Mouse (Mus musculus): ENCODE measurements around the gene 6030468B19Rik. TPM values are rescaled to one million over a fixed set of nuclear protein-coding genes. Genes with fewer than 3 reads are reported as not detected.
"Not testable (repeated sequence)": the region's sequence is repeated elsewhere in the genome, so short reads cannot be mapped to it uniquely, and the experiment has no call there.

Gene 6030468B19Rik
- polyA plus RNA-seq, 1 experiment from 2014 or later: not detected

DNA sequence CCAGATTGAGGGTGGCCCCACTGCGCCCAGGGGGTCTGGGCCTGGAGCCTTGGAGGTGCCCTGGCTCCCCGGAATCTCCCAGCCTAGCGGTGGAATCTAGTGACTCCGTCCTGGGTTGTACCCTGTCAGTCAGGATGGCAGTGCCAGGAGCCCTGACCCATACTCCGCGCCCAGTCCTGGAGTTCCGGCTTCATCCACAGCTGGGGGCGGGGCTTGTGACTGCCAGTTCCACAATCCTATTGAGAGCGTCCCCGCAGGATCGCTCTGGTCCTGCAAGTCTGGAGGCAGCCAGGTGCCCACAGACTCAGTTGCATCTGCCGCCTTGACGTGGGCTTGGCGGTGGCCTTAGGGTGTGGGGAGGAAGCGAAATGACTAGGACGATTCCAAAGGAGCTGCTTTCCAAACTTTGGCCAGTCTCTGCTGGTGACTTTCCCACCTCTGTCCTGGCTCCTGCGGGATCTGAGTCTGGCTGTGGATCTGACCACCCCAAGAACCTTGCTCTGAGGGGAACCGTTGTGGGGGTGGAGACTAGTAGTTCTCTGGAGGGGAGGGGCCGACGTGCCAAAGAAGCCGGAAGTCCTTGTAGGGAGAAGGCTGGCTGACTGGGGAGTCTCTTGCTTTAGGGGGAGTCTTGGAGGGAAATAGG, 13.1 kb downstream of the 6030468B19Rik start:
- H3K27ac ChIP-seq (replicated peaks): peak overlapping the region; percentile 24; the same call in 1 of the 2 replicates
- peak overlapping the region; percentile 61 for H3K9ac ChIP-seq (replicated peaks)
- H3K27me3 ChIP-seq: peaks cover 8% of the 10 kb centered on the region; the same call in 1 of the 2 replicates
- no peaks in the 10 kb centered on the region for H3K36me3 ChIP-seq
- peak overlapping the region; percentile 92 for H3K4me2 ChIP-seq (replicated peaks)
- peak overlapping the region; percentile 59 for H3K4me3 ChIP-seq
- H3K9me3 ChIP-seq: no peaks in the 10 kb centered on the region
- H3K4me1 ChIP-seq: peaks cover 21% of the 10 kb centered on the region
- under 1% methylated on average over 21 of the region's 21 CpGs for WGBS
- ATAC-seq (replicated peaks): peak; percentile 83

DNA sequence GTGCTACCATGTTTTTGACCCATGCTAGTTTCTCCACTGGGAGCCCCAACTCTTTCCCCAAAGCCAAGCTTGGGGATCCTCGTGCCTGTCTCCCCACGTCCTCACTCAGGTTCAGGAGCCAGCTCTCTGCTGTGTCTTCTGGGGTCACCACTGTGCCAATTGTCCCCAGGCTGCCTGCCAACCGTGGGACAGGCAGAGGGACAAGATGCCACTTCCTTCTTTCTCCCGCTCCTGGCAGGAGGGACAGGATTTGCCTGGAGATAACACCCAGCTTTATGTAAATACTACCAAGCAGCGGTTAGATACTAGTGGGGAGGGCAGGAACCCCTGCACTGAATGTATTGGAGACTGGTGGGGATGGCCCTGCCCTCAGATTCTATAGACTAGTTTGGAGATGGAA, 16.4 kb downstream of the 6030468B19Rik start:
- H3K4me3 ChIP-seq: no peak overlapping the region
- peaks cover 6% of the 10 kb centered on the region; the same call in 1 of the 2 replicates for H3K27me3 ChIP-seq
- no peak for ATAC-seq (replicated peaks)
- H3K4me2 ChIP-seq (replicated peaks): no peak overlapping the region
- H3K9ac ChIP-seq (replicated peaks): no peak overlapping the region
- peaks cover 21% of the 10 kb centered on the region for H3K4me1 ChIP-seq
- WGBS: 74% methylated on average over 5 of the region's 5 CpGs
- H3K36me3 ChIP-seq: peaks cover 3% of the 10 kb centered on the region; the same call in 1 of the 2 replicates
- no peaks in the 10 kb centered on the region for H3K9me3 ChIP-seq
- no peak overlapping the region for H3K27ac ChIP-seq (replicated peaks)

DNA sequence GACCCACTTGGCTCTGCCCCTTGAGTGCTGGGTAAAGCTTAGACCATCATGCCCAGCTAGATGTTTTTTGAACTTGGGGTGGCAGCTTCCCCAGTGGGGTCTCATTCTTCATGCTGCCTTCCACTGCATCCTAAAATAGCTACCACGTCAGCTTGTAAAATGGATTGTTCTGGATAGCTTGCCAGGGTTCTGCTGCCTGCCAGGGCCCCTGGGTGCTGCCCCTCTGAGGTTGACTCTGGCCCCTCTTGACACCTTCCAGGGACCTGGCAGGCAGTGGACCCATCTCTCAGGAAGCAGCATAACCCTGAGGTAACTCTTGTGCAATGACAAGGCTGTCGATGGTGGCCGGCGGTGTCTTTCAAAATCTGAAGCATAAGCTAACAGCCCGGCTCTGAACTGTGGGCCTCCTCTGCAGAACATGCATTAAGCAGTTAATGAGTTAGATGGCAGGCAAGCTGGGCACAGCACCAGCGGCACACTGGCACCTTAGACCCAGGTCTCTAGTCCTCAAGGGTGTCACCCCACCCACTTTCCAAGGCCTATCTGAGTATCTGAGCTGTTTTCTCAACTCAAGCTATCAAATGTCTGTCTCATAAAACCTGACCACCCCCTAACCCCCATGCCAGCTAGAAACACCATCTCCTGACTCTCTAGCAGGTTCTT, 17.4 kb downstream of the 6030468B19Rik start:
- H3K9me3 ChIP-seq: no peaks in the 10 kb centered on the region
- H3K27ac ChIP-seq (replicated peaks): no peak overlapping the region
- no peak overlapping the region for H3K4me2 ChIP-seq (replicated peaks)
- no peaks in the 10 kb centered on the region for H3K27me3 ChIP-seq
- H3K36me3 ChIP-seq: peaks cover 3% of the 10 kb centered on the region; the same call in 1 of the 2 replicates
- WGBS: 92% methylated on average over 6 of the region's 6 CpGs
- H3K4me3 ChIP-seq: no peak overlapping the region
- H3K9ac ChIP-seq (replicated peaks): no peak overlapping the region
- H3K4me1 ChIP-seq: peaks cover 17% of the 10 kb centered on the region
- ATAC-seq (replicated peaks): no peak

DNA sequence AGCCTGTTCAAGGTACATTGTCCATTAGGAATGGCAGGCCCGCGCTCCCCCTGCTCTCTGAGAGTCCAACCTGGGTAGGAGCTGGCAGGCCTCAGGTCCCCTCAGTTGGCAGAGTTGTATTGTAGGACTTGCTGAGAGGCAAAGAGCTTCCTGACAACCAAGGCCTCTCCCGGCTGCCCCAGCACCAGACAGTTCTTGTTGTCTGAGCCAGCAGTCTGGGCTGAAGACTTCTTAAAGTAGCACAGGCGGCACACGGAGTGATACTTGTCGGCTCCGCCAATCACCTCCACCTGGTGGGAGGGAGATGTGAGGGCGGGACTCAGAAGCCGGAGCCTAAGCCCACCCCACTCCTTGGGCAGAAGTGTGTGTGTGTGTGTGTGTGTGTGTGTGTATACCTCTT, 18.4 kb downstream of the 6030468B19Rik start:
- H3K36me3 ChIP-seq; H3K27me3 ChIP-seq; H3K4me2 ChIP-seq (replicated peaks); ATAC-seq (replicated peaks); H3K9ac ChIP-seq (replicated peaks); H3K9me3 ChIP-seq; H3K27ac ChIP-seq (replicated peaks); H3K4me3 ChIP-seq; H3K4me1 ChIP-seq: not testable (repeated sequence)
- 87% methylated on average over 9 of the region's 9 CpGs for WGBS

DNA sequence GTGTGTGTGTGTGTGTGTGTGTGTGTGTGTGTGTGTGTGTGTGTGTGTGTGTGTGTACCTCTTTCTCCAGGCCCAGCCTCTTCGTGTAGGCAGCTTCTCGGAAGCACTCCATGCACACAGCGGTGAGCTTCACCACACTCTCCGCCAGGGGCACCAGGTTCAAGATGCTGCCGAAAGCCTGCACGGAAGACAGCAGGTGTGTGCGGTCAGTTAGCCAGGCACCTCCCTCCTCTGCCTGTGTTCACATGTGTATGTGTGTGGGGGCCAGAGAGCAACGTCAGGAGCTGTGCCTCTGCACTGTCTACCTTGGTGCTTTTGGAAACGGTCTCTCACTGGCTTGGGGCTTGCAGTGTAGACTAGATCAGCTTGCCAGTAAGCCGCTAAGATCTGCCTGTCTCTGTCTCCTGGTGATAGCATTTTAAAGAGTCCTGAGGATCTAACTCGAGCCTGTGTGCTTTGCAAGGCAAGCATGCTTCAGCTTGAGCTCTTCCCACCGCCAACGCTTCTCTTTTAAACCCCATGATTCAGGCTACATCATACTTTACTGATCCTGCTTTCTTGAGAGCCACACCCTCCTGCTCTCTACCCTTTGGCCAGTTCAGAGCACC, 19.0 kb downstream of the 6030468B19Rik start:
- Histone ChIP-seq H3K27me3 (no peaks in the 10 kb centered on the region), H3K36me3 (peaks cover 3% of the 10 kb centered on the region; the same call in 1 of the 2 replicates), H3K9me3 (no peaks in the 10 kb centered on the region), H3K4me1 (peaks cover 5% of the 10 kb centered on the region; the same call in 1 of the 2 replicates), H3K27ac (replicated peaks) (no peak overlapping the region), H3K4me3 (no peak overlapping the region), H3K9ac (replicated peaks) (no peak overlapping the region), H3K4me2 (replicated peaks) (no peak overlapping the region)
- 90% methylated on average over 13 of the region's 13 CpGs for WGBS
- ATAC-seq (replicated peaks): no peak

DNA sequence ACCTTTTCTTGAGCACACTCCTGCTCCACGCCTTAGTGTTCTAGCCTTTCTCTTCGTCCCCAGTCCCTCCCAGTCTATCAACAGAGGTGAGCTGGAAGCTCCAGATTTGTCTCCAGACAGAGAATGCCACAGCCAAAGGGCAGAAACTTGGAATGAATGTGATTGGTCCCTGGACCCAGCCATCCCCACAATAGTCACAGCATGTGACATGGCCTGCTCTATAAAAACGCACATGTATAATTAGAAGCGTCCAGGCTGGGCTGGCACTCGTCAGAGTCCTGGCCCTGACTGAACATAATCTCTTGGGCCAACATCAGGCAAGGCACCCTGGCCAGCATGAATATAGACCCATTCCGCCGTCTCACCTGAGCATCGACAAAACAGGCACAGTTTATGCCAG, 21.6 kb downstream of the 6030468B19Rik start:
- no peak overlapping the region for H3K27ac ChIP-seq (replicated peaks)
- no peaks in the 10 kb centered on the region for H3K27me3 ChIP-seq
- no peak overlapping the region for H3K9ac ChIP-seq (replicated peaks)
- no peak overlapping the region for H3K4me3 ChIP-seq
- H3K36me3 ChIP-seq: peaks cover 3% of the 10 kb centered on the region; the same call in 1 of the 2 replicates
- ATAC-seq (replicated peaks): no peak
- H3K4me2 ChIP-seq (replicated peaks): no peak overlapping the region
- no peaks in the 10 kb centered on the region for H3K9me3 ChIP-seq
- 49% methylated on average over 8 of the region's 8 CpGs for WGBS
- H3K4me1 ChIP-seq: peaks cover 10% of the 10 kb centered on the region

DNA sequence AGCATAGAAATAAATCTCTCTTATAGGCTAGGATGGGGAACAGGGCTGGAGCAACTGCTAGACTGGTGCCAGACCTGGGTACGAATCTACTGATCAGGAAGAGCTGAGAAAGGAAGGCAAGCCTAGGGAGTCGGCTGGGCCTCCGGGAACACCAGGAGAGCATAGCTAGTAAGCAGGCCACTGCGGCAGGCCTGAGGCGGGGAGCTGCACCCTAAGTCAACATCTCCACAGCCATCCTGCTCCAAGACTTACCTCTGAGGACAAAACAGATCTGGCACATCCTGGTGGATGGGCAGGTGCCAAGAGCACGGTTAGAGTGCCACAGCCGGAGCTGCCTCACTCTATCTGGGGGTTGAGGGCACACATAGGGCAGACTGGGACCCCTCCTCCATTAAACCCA, 22.7 kb downstream of the 6030468B19Rik start:
- WGBS: 93% methylated on average over 7 of the region's 7 CpGs
- Histone ChIP-seq H3K36me3 (peaks cover 3% of the 10 kb centered on the region; the same call in 1 of the 2 replicates), H3K9me3 (no peaks in the 10 kb centered on the region), H3K4me1 (peaks cover 20% of the 10 kb centered on the region), H3K4me2 (replicated peaks) (no peak overlapping the region), H3K27me3 (no peaks in the 10 kb centered on the region), H3K27ac (replicated peaks) (no peak overlapping the region), H3K9ac (replicated peaks) (no peak overlapping the region), H3K4me3 (no peak overlapping the region)
- ATAC-seq (replicated peaks): no peak

DNA sequence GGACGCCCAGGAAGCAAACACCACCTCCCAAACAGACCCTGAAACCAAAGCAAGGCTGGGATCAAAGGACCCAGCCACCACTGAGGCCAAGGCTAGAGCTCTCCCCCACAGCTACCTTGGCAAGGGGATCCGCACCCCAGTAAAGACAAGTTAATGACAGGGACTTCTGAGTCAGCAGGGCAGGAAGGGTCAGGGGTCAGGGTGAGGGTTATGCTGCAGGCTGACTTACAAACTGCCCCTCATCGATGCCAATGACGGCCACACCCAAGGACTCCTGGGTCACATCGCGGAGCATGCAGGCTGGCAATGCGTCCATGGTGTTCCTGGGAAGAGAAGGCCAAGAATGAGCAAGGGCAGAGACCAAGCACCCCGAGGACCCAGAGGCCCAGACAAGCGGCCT, 24.4 kb downstream of the 6030468B19Rik start:
- no peak overlapping the region for H3K9ac ChIP-seq (replicated peaks)
- no peaks in the 10 kb centered on the region; the same call in 1 of the 2 replicates for H3K36me3 ChIP-seq
- WGBS: 92% methylated on average over 9 of the region's 9 CpGs
- H3K27me3 ChIP-seq: no peaks in the 10 kb centered on the region
- H3K4me2 ChIP-seq (replicated peaks): no peak overlapping the region
- H3K27ac ChIP-seq (replicated peaks): no peak overlapping the region
- ATAC-seq (replicated peaks): no peak
- H3K9me3 ChIP-seq: no peaks in the 10 kb centered on the region
- H3K4me1 ChIP-seq: peaks cover 37% of the 10 kb centered on the region
- no peak overlapping the region for H3K4me3 ChIP-seq

DNA sequence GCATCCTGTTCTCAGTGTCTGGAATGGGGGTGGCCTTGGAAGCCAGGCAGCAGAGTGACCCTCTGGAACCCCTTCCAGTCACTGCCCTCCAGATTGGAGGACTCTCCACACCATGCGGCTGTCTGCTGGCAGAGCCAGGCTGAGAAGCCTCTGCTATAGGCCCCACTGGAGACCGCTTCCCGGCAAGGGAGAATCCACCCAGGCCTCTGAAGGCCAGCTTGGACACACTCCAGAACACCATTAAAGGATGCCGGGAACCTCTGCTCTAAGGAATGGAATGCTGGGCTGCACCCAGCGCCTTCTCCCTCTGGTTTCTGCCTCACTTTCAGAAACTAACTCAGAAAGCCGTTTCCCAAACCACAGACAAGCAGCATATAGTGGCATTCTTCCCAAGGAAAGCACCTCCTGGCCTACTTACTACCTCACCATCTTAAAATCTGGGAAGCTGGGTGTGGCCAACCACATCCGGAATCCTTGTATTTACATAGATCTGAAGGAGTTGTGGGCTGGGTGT, 25.3 kb downstream of the 6030468B19Rik start:
- Histone ChIP-seq H3K9ac (replicated peaks) (no peak overlapping the region), H3K4me1 (peaks cover 45% of the 10 kb centered on the region), H3K27ac (replicated peaks) (no peak overlapping the region), H3K4me2 (replicated peaks) (no peak overlapping the region), H3K9me3 (no peaks in the 10 kb centered on the region), H3K36me3 (no peaks in the 10 kb centered on the region), H3K4me3 (no peak overlapping the region), H3K27me3 (no peaks in the 10 kb centered on the region)
- WGBS: 71% methylated on average over 7 of the region's 7 CpGs
- no peak for ATAC-seq (replicated peaks)

DNA sequence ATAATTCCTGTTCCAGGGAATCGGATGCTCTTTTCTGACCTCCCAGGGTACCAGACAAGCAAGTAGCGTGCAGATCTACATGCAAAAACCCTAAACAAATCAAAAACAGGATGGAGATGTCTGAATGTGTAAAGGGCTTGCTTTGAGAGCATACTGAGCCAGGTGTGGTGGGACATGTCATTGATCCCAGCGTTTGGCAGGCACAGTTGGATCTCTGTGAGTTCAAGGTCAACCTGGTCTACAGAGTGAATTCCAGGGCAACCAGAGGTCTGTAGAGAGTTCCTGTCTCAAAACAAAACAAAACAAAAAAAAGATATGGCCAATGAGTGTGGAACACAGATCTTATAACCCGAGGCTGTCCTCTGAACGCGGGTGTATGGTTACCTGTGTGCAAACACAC, 26.0 kb downstream of the 6030468B19Rik start:
- H3K9me3 ChIP-seq: no peaks in the 10 kb centered on the region
- ATAC-seq (replicated peaks): no peak
- no peaks in the 10 kb centered on the region for H3K36me3 ChIP-seq
- peaks cover 51% of the 10 kb centered on the region for H3K4me1 ChIP-seq
- no peaks in the 10 kb centered on the region for H3K27me3 ChIP-seq
- WGBS: 92% methylated on average over 6 of the region's 6 CpGs
- H3K27ac ChIP-seq (replicated peaks): no peak overlapping the region
- H3K4me3 ChIP-seq: no peak overlapping the region
- H3K9ac ChIP-seq (replicated peaks): no peak overlapping the region
- H3K4me2 ChIP-seq (replicated peaks): no peak overlapping the region

DNA sequence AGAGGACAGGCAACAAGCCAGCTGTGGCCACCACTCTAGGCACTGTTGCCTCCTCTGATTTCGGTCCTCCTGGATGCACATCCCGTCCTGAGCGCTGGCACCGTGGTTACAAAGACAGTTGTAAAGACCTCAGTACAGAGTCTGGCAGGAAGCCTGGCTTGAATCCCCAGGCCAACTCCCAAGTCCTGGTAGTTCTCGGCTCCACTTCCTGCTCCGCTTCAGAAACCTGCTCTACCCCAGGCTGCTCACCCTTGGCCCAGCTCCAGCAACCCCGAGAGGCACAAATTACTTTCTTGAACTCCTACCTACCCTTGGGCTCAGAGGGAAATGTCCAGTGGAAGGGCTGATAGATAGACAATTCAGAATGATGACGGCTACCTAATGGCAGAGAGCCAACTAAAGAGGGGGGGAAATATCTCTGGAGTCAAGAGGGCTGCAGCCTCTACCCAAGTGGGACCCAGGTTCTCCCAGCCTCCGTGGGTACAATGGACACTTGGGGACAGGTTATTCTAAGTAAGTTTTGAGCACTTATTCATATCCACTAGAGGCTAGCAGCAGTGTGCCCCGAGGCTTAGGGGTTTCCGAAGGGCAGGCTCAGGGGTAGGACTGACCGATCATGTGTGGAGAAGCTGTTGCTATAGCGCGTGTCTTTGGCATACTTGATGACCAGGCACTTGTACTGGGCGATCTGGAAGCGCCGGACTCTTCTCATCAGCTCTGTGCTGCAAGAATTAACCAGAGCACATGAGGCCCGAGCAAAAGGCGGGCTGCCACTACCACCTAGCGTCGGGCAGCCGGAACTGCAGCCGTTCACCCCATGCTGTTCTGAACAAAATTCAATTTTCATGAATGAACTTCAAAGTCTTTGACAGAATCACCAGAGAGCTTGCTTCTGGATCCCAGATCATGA, 26.9 kb downstream of the 6030468B19Rik start:
- Histone ChIP-seq H3K4me1 (peaks cover 54% of the 10 kb centered on the region), H3K36me3 (no peaks in the 10 kb centered on the region), H3K9ac (replicated peaks) (peak overlapping the region; percentile 52), H3K4me2 (replicated peaks) (peak overlapping the region; percentile 85), H3K27ac (replicated peaks) (peak overlapping the region; percentile 64; the same call in 1 of the 2 replicates), H3K9me3 (no peaks in the 10 kb centered on the region), H3K27me3 (no peaks in the 10 kb centered on the region), H3K4me3 (peak overlapping the region; percentile 48)
- WGBS: 8% methylated on average over 23 of the region's 23 CpGs
- ATAC-seq (replicated peaks): peak; percentile 73
